Mouse (Mus musculus) heart, postnatal 14 days (tissue): ENCODE measurements around the gene Gm13287. TPM values are rescaled to one million over a fixed set of nuclear protein-coding genes. Genes with fewer than 3 reads are reported as not detected.

Experiments used
- total RNA-seq, 2 experiments: library from RNA; stranded (reverse); gene quantifications; 2 replicates each; pipeline ENCODE4 v1.2.3; 2021

The Gm13287 gene
- total RNA-seq, 2 experiments from 2014 or later: not detected

Other genes starting within 250 kb of the Gm13287 start
- gene Ifna15, start 245.0 kb upstream of the Gm13287 start, total RNA-seq: not detected
- gene Ifna14, start 231.5 kb upstream of the Gm13287 start, total RNA-seq: not detected
- gene Ifna9, start 210.9 kb upstream of the Gm13287 start, total RNA-seq: not detected
- not detected for gene Ifna12, start 199.9 kb upstream of the Gm13287 start, total RNA-seq
- not detected for gene C87499, start 168.8 kb upstream of the Gm13287 start, total RNA-seq
- gene Ifna13, start 158.8 kb upstream of the Gm13287 start, total RNA-seq: not detected
- not detected for gene Ifna16, start 126.3 kb upstream of the Gm13287 start, total RNA-seq
- gene Ifna2, start 119.3 kb upstream of the Gm13287 start, total RNA-seq: not detected
- gene Ifnab, start 111.9 kb upstream of the Gm13287 start, total RNA-seq: not detected
- gene Gm26566, start 81.4 kb upstream of the Gm13287 start, total RNA-seq: 1 to 10 TPM in 1 of 2 experiments, under 1 TPM in 1; 0.22 to 1.0 TPM
- 10 to 100 TPM; 73.9 to 75.5 TPM for gene Klhl9, start 80.8 kb upstream of the Gm13287 start, total RNA-seq
- gene Gm13271, start 48.4 kb upstream of the Gm13287 start, total RNA-seq: not detected
- gene Gm13283, start 43.1 kb upstream of the Gm13287 start, total RNA-seq: not detected
- gene Gm13290, start 29.4 kb upstream of the Gm13287 start, total RNA-seq: not detected
- gene Gm13289, start 26.3 kb upstream of the Gm13287 start, total RNA-seq: not detected
- not detected for gene Gm13272, start 23.4 kb upstream of the Gm13287 start, total RNA-seq
- gene Ifnz, start 21.1 kb upstream of the Gm13287 start, total RNA-seq: not detected
- not detected for gene Gm13276, start 17.5 kb upstream of the Gm13287 start, total RNA-seq
- not detected for gene Gm13277, start 14.6 kb upstream of the Gm13287 start, total RNA-seq
- not detected for gene Gm13278, start 11.7 kb upstream of the Gm13287 start, total RNA-seq
- not detected for gene Gm13275, start 8.8 kb upstream of the Gm13287 start, total RNA-seq
- not detected for gene Gm13279, start 5.9 kb upstream of the Gm13287 start, total RNA-seq
- gene Gm13285, start 3.6 kb upstream of the Gm13287 start, total RNA-seq: under 1 TPM; 0.19 to 0.22 TPM
- not detected for gene Gm13288, start 2.3 kb downstream of the Gm13287 start, total RNA-seq
- gene Ifna7, start 13.0 kb downstream of the Gm13287 start, total RNA-seq: not detected
- gene Ifna11, start 16.7 kb downstream of the Gm13287 start, total RNA-seq: not detected
- not detected for gene Ifna6, start 24.2 kb downstream of the Gm13287 start, total RNA-seq
- gene Ifna5, start 32.3 kb downstream of the Gm13287 start, total RNA-seq: not detected
- gene Ifna4, start 38.6 kb downstream of the Gm13287 start, total RNA-seq: not detected
- not detected for gene Ifna1, start 46.8 kb downstream of the Gm13287 start, total RNA-seq
- not detected for gene Ifne, start 76.9 kb downstream of the Gm13287 start, total RNA-seq